Mouse (Mus musculus): Measurements from ENCODE around the gene Ptprm. TPM values are rescaled to one million over a fixed set of nuclear protein-coding genes. Genes with fewer than 3 reads are reported as not detected.

Gene Ptprm
- polyA plus RNA-seq, 2 experiments, result 0.66 to 0.79 TPM

GRCm38 (mm10) chr17:67013217-67013616 lies 341.0 kb downstream of the Ptprm start:
- DNase-seq (ENCODE audit: low read depth in 3 of 3, low spot score in 3 of 3), result no peak
- no peak overlapping the region for H3K4me3 ChIP-seq (ENCODE audit: insufficient read depth in 1 of 2, low read depth in 2 of 2, low read length in 2 of 2)
- H3K4me1 ChIP-seq (replicated peaks; ENCODE audit: control insufficient read depth in 2 of 2, insufficient read depth in 2 of 2, low read length in 1 of 2), result no peaks in the 10 kb centered on the region
- no peaks in the 10 kb centered on the region for H3K36me3 ChIP-seq (replicated peaks; ENCODE audit: control insufficient read depth, insufficient read depth, low read depth)
- no peak overlapping the region for H3K9ac ChIP-seq (replicated peaks)
- no peaks in the 10 kb centered on the region for H3K9me3 ChIP-seq (ENCODE audit: control insufficient read depth, low read length)
- TF ChIP-seq CTCF (IDR thresholded peaks at IDR 0.05; ENCODE audit: low read depth) (no peak), EP300 (IDR thresholded peaks at IDR 0.05; ENCODE audit: low read depth) (no peak)
- no peaks in the 10 kb centered on the region for H3K27me3 ChIP-seq (ENCODE audit: control insufficient read depth, insufficient read depth, low read length)
- H3K27ac ChIP-seq, result no peak overlapping the region
- WGBS (ENCODE audit: insufficient replicate concordance), result 65% methylated on average over 6 of the region's 6 CpGs
- no peak overlapping the region for H3K4me2 ChIP-seq (ENCODE audit: low read depth)
- no peak for ATAC-seq (ENCODE audit: insufficient read depth)

GRCm38 (mm10) chr17:67011836-67012583 lies 342.2 kb downstream of the Ptprm start:
- DNase-seq (ENCODE audit: low read depth in 3 of 3, low spot score in 3 of 3) (no peak), ATAC-seq (ENCODE audit: insufficient read depth) (no peak)
- H3K27ac ChIP-seq, result no peak overlapping the region
- H3K4me2 ChIP-seq (ENCODE audit: low read depth), result no peak overlapping the region
- TF ChIP-seq CTCF (IDR thresholded peaks at IDR 0.05; ENCODE audit: low read depth), result no peak
- TF ChIP-seq EP300 (IDR thresholded peaks at IDR 0.05; ENCODE audit: low read depth), result no peak
- H3K36me3 ChIP-seq (replicated peaks; ENCODE audit: control insufficient read depth, insufficient read depth, low read depth), result no peaks in the 10 kb centered on the region
- no peaks in the 10 kb centered on the region for H3K4me1 ChIP-seq (replicated peaks; ENCODE audit: control insufficient read depth in 2 of 2, insufficient read depth in 2 of 2, low read length in 1 of 2)
- H3K4me3 ChIP-seq (ENCODE audit: insufficient read depth in 1 of 2, low read depth in 2 of 2, low read length in 2 of 2), result no peak overlapping the region
- no peak overlapping the region for H3K9ac ChIP-seq (replicated peaks)
- WGBS (ENCODE audit: insufficient replicate concordance), result 77% methylated on average over 6 of the region's 6 CpGs
- no peaks in the 10 kb centered on the region for H3K9me3 ChIP-seq (ENCODE audit: control insufficient read depth, low read length)
- no peaks in the 10 kb centered on the region for H3K27me3 ChIP-seq (ENCODE audit: control insufficient read depth, insufficient read depth, low read length)

- Histone ChIP-seq H3K4me1 (replicated peaks; ENCODE audit: control insufficient read depth in 2 of 2, insufficient read depth in 2 of 2, low read length in 1 of 2) (no peaks in the 10 kb centered on the region), H3K36me3 (replicated peaks; ENCODE audit: control insufficient read depth, insufficient read depth, low read depth) (no peaks in the 10 kb centered on the region), H3K9ac (replicated peaks) (no peak overlapping the region), H3K4me2 (ENCODE audit: low read depth) (no peak overlapping the region), H3K27me3 (ENCODE audit: control insufficient read depth, insufficient read depth, low read length) (no peaks in the 10 kb centered on the region), H3K9me3 (ENCODE audit: control insufficient read depth, low read length) (no peaks in the 10 kb centered on the region), H3K4me3 (ENCODE audit: insufficient read depth in 1 of 2, low read depth in 2 of 2, low read length in 2 of 2) (no peak overlapping the region), H3K27ac (no peak overlapping the region)
- 60% methylated on average over 4 of the region's 4 CpGs for WGBS (ENCODE audit: insufficient replicate concordance)
- DNase-seq (ENCODE audit: low read depth in 3 of 3, low spot score in 3 of 3) (no peak), ATAC-seq (ENCODE audit: insufficient read depth) (no peak)
- TF ChIP-seq EP300 (IDR thresholded peaks at IDR 0.05; ENCODE audit: low read depth), result no peak
- no peak for TF ChIP-seq CTCF (IDR thresholded peaks at IDR 0.05; ENCODE audit: low read depth)
Observed at GRCm38 (mm10) chr17:67010136-67010535, 344.1 kb downstream of the Ptprm start.

- H3K4me2 ChIP-seq (ENCODE audit: low read depth), result no peak overlapping the region
- WGBS (ENCODE audit: insufficient replicate concordance), result 75% methylated on average over 9 of the region's 9 CpGs
- no peak overlapping the region for H3K4me3 ChIP-seq (ENCODE audit: insufficient read depth in 1 of 2, low read depth in 2 of 2, low read length in 2 of 2)
- H3K27me3 ChIP-seq (ENCODE audit: control insufficient read depth, insufficient read depth, low read length), result no peaks in the 10 kb centered on the region
- no peaks in the 10 kb centered on the region for H3K4me1 ChIP-seq (replicated peaks; ENCODE audit: control insufficient read depth in 2 of 2, insufficient read depth in 2 of 2, low read length in 1 of 2)
- H3K27ac ChIP-seq, result no peak overlapping the region
- no peaks in the 10 kb centered on the region for H3K9me3 ChIP-seq (ENCODE audit: control insufficient read depth, low read length)
- no peak overlapping the region for H3K9ac ChIP-seq (replicated peaks)
- ATAC-seq (ENCODE audit: insufficient read depth), result no peak
- no peak for DNase-seq (ENCODE audit: low read depth in 3 of 3, low spot score in 3 of 3)
- TF ChIP-seq CTCF (IDR thresholded peaks at IDR 0.05; ENCODE audit: low read depth) (no peak), EP300 (IDR thresholded peaks at IDR 0.05; ENCODE audit: low read depth) (no peak)
- H3K36me3 ChIP-seq (replicated peaks; ENCODE audit: control insufficient read depth, insufficient read depth, low read depth), result no peaks in the 10 kb centered on the region
Observed at GRCm38 (mm10) chr17:67008137-67008536, 346.1 kb downstream of the Ptprm start.

- no peak overlapping the region for H3K27ac ChIP-seq
- no peak for DNase-seq (ENCODE audit: low read depth in 3 of 3, low spot score in 3 of 3)
- ATAC-seq (ENCODE audit: insufficient read depth), result no peak
- H3K27me3 ChIP-seq (ENCODE audit: control insufficient read depth, insufficient read depth, low read length), result no peaks in the 10 kb centered on the region
- no peaks in the 10 kb centered on the region for H3K4me1 ChIP-seq (replicated peaks; ENCODE audit: control insufficient read depth in 2 of 2, insufficient read depth in 2 of 2, low read length in 1 of 2)
- H3K4me2 ChIP-seq (ENCODE audit: low read depth), result no peak overlapping the region
- WGBS (ENCODE audit: insufficient replicate concordance), result 67% methylated on average over 14 of the region's 14 CpGs
- H3K36me3 ChIP-seq (replicated peaks; ENCODE audit: control insufficient read depth, insufficient read depth, low read depth), result no peaks in the 10 kb centered on the region
- no peaks in the 10 kb centered on the region for H3K9me3 ChIP-seq (ENCODE audit: control insufficient read depth, low read length)
- H3K9ac ChIP-seq (replicated peaks), result no peak overlapping the region
- H3K4me3 ChIP-seq (ENCODE audit: insufficient read depth in 1 of 2, low read depth in 2 of 2, low read length in 2 of 2), result no peak overlapping the region
- no peak for TF ChIP-seq EP300 (IDR thresholded peaks at IDR 0.05; ENCODE audit: low read depth)
- no peak for TF ChIP-seq CTCF (IDR thresholded peaks at IDR 0.05; ENCODE audit: low read depth)
Observed at GRCm38 (mm10) chr17:67006740-67007385, 347.4 kb downstream of the Ptprm start.

Data from liver, embryonic 14.5 days (tissue).